Mouse (Mus musculus) forebrain, postnatal 0 days (tissue): ENCODE data around the gene Hnrnph1. TPM values are rescaled to one million over a fixed set of nuclear protein-coding genes. Genes with fewer than 3 reads are reported as not detected.

ENCODE experiments used
- ATAC-seq: fragments of 200-750 bp; cut with Nextera tagmentation; 2 replicates; pipeline ENCODE4 v1.8.0; 2017; ENCODE audit warnings: mild to moderate bottlenecking, moderate library complexity
- DNase-seq: peaks from one replicate; pipeline ENCODE4 v3.0.0-alpha.2; 2015
- H3K27ac ChIP-seq: fragments of 300-500 bp; sonication (generic); 2 replicates; pipeline ENCODE4 v1.5.1; 2014; ENCODE audit warnings: low read depth, mild to moderate bottlenecking, antibody characterized with exemption, low read length, moderate library complexity, mixed read lengths
- H3K27me3 ChIP-seq: fragments of 300-500 bp; sonication (generic); 2 replicates; pipeline ENCODE4 v1.6.1; 2014; ENCODE audit warnings: mild to moderate bottlenecking, low read length, mixed read lengths; ENCODE audit not compliant: insufficient read depth
- H3K36me3 ChIP-seq: fragments of 300-500 bp; sonication (generic); 2 replicates; pipeline ENCODE4 v1.6.1; 2014; ENCODE audit warnings: mild to moderate bottlenecking, moderate library complexity; ENCODE audit not compliant: insufficient read depth
- H3K4me1 ChIP-seq: fragments of 300-500 bp; sonication (generic); 2 replicates; pipeline ENCODE4 v1.6.1; 2014; ENCODE audit warnings: antibody characterized with exemption; ENCODE audit not compliant: insufficient read depth
- H3K4me2 ChIP-seq: fragments of 300-500 bp; sonication (generic); 2 replicates; pipeline ENCODE4 v1.6.1; 2014; ENCODE audit warnings: low read depth, mild to moderate bottlenecking, moderate library complexity
- H3K4me3 ChIP-seq: fragments of 300-500 bp; sonication (generic); 2 replicates; pipeline ENCODE4 v1.5.1; 2014; ENCODE audit warnings: low read depth, low read length, mixed read lengths
- H3K9ac ChIP-seq: fragments of 300-500 bp; sonication (generic); 2 replicates; pipeline ENCODE4 v1.6.1; 2014; ENCODE audit warnings: mild to moderate bottlenecking
- H3K9me3 ChIP-seq: fragments of 300-500 bp; sonication (generic); 2 replicates; pipeline ENCODE4 v1.6.1; 2016; ENCODE audit warnings: low read length
- CTCF ChIP-seq: sonication (generic); IDR thresholded peaks from 2 replicates; pipeline ENCODE4 v1.5.1; 2016; ENCODE audit warnings: antibody characterized with exemption, control low read depth, low read depth
- WGBS: fragments of 180-500 bp; shearing (Covaris S2); extraction: QIAGEN DNeasy Blood & Tissue Kit; methylation state at CpG from one replicate; pipeline ENCODE4 v1.1.7; 2014; 5-methylcytosine and 5-hydroxymethylcytosine counted together
- polyA plus RNA-seq: library from polyadenylated mRNA; unstranded; fragments of >200 nt; fragmentation: Nextera tagmentation; extraction: Ambion mirVana; gene quantifications from 2 replicates; pipeline ENCODE4 v1.2.1, GENCODE M21; 2015
- total RNA-seq: library from RNA; depleted of rRNA; stranded (reverse); fragments of >200 nt; gene quantifications from 2 replicates; pipeline ENCODE4 v1.2.3, GENCODE M21; 2014

Hnrnph1 gene
- total and polyA plus RNA-seq, 2 experiments from 2014 or later, result 297 to 407 TPM

DNA sequence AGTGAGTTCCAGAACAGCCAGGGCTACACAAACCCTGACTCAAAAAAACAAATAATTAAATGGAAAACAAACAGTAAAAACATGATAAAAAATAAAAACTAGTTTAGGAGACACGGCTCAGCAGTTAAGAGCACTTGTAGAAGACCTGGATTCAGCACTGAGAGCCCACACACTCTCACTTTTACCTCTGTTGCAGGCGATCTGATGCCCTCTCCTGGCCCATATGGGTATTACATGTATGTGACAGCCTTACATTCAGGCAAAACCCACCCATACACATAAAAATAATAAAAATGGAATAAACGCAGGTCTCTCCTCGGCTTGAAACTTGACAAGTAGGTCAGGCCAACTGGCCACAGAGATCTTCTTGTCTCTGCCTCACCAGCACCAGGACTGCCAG, 12.2 kb upstream of the Hnrnph1 start:
- ATAC-seq (peak; percentile 81), DNase-seq (peak; percentile 91)
- WGBS, result 4% methylated on average over 4 of the region's 4 CpGs
- 0 out of 2 replicates have a peak, but pooled peaks cover 2% of the 10 kb centered on the region for H3K4me1 ChIP-seq
- H3K27me3 ChIP-seq, result no peaks in the 10 kb centered on the region
- no peaks in the 10 kb centered on the region for H3K36me3 ChIP-seq
- H3K27ac ChIP-seq, result no peak overlapping the region
- H3K4me2 ChIP-seq, result no peak overlapping the region
- TF ChIP-seq CTCF, result peak; percentile 92
- no peak overlapping the region for H3K4me3 ChIP-seq
- no peak overlapping the region for H3K9ac ChIP-seq
- H3K9me3 ChIP-seq, result no peaks in the 10 kb centered on the region

DNA sequence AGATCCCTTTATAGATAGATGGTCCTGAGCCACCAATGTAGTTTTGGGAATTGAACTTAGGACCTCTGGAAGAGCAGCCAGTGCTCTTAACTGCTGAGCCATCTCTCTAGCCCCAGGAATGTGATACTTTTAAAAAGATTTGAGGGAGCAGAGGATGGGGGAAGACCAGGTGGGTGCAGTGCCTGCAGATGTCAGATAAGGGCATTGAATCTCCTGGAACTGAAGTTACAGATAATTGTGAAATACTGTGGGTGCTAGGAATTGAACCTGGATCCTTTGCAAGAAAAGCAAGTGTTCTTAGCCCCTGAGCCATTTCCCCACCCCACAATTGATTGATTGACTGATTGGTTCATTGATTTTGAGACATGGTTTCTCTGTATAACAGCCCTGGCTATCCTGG, 11.5 kb upstream of the Hnrnph1 start:
- Histone ChIP-seq H3K36me3 (no peaks in the 10 kb centered on the region), H3K4me1 (no peaks in the 10 kb centered on the region)
- no peak for ATAC-seq

DNA sequence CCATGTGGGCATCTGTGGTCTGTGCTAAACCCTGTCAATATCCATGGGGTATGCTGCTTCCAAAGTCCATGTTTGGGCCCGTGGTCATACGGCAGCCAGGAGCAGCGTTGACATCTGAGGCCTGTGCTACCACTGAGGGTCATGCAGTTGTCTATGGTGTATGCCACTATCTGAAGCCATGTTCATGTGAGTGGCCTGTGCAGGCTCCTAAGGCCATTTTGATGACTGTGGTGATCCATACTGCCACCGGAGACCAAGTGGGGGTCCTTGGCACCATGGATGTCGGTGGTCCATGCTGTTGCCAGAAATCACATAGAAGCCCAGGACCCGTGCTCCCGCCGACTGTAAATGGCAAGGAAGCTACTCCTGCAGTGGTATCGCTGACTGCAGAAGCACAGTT, 9.3 kb upstream of the Hnrnph1 start:
- H3K36me3 ChIP-seq, result no peaks in the 10 kb centered on the region
- H3K27me3 ChIP-seq, result no peaks in the 10 kb centered on the region
- H3K4me3 ChIP-seq, result no peak overlapping the region
- H3K4me1 ChIP-seq, result 0 out of 2 replicates have a peak, but pooled peaks cover 3% of the 10 kb centered on the region
- H3K9ac ChIP-seq, result no peak overlapping the region
- WGBS, result 90% methylated on average over 9 of the region's 9 CpGs
- no peak for TF ChIP-seq CTCF
- DNase-seq (no peak), ATAC-seq (no peak)
- no peaks in the 10 kb centered on the region for H3K9me3 ChIP-seq
- H3K27ac ChIP-seq, result no peak overlapping the region
- no peak overlapping the region for H3K4me2 ChIP-seq

More for the DNA sequence above, 11.5 kb upstream of the Hnrnph1 start:
- no peak overlapping the region for H3K27ac ChIP-seq
- H3K4me3 ChIP-seq, result no peak overlapping the region
- no peak for DNase-seq
- no peak overlapping the region for H3K4me2 ChIP-seq
- no peak for TF ChIP-seq CTCF
- H3K9ac ChIP-seq, result no peak overlapping the region
- H3K27me3 ChIP-seq, result no peaks in the 10 kb centered on the region
- no peaks in the 10 kb centered on the region for H3K9me3 ChIP-seq

DNA sequence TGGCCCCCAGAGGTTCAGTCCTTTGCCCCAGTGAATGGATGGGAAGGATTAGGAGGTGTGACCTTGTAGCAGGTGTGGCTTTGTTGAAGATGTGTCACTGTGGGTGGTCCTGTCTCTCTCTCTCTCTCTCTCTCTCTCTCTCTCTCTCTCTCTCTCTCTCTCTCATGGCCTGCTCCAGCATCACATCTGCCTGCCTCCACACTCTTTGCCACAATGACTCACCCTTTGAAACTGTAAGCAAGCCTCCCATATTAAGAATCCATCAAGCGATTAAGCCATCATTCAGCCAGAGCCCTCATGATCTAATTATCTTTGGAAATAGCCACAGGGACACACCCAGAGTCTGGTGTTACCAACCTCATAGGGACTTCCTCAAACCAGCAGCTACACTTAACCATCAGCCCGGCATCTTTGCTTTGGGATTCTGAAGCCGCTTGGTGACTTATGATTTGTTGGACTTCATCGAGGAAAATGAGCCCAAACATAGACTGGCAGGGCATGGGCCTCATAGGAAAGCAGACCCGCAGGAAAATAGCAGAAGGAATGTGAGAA, 7.4 kb upstream of the Hnrnph1 start:
- H3K36me3 ChIP-seq, result no peaks in the 10 kb centered on the region
- DNase-seq, result no peak
- ATAC-seq, result no peak
- TF ChIP-seq CTCF, result no peak
- H3K4me2 ChIP-seq, result no peak overlapping the region
- 83% methylated on average over 5 of the region's 5 CpGs for WGBS
- H3K9ac ChIP-seq, result no peak overlapping the region
- H3K4me3 ChIP-seq, result no peak overlapping the region
- H3K27ac ChIP-seq, result no peak overlapping the region
- H3K27me3 ChIP-seq, result no peaks in the 10 kb centered on the region; the same call in 1 of the 2 replicates
- H3K9me3 ChIP-seq, result no peaks in the 10 kb centered on the region
- H3K4me1 ChIP-seq, result 0 out of 2 replicates have a peak, but pooled peaks cover 3% of the 10 kb centered on the region

DNA sequence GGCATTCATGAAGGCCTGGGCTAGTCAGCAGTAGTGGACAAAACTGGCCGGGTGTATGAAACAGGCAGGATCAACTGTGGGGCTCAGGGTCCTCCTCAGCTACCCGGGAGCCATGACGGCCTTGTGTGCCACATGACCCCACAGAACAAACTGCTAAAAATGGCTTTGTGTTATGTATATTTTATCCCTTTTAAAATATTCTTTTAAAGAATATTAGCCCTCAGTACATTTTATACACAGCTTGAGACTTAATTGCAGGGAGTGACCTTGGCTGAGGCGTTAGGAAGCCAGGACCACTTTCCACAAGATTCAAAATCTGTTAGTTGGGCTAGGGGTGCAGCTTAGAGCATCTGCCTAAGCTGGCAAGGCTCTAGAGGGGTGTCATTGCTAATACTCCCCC, 5.8 kb upstream of the Hnrnph1 start:
- Histone ChIP-seq H3K9ac (peak overlapping the region; percentile 71), H3K9me3 (no peaks in the 10 kb centered on the region), H3K4me3 (0 out of 2 replicates have a peak overlapping the region, but pooled peaks have one; percentile 38), H3K27ac (peak overlapping the region; percentile 92), H3K36me3 (no peaks in the 10 kb centered on the region), H3K27me3 (no peaks in the 10 kb centered on the region; the same call in 1 of the 2 replicates), H3K4me1 (0 out of 2 replicates have a peak, but pooled peaks cover 3% of the 10 kb centered on the region), H3K4me2 (peak overlapping the region; percentile 55)
- ATAC-seq (peak; percentile 49), DNase-seq (no peak)
- 40% methylated on average over 4 of the region's 4 CpGs for WGBS
- no peak for TF ChIP-seq CTCF

DNA sequence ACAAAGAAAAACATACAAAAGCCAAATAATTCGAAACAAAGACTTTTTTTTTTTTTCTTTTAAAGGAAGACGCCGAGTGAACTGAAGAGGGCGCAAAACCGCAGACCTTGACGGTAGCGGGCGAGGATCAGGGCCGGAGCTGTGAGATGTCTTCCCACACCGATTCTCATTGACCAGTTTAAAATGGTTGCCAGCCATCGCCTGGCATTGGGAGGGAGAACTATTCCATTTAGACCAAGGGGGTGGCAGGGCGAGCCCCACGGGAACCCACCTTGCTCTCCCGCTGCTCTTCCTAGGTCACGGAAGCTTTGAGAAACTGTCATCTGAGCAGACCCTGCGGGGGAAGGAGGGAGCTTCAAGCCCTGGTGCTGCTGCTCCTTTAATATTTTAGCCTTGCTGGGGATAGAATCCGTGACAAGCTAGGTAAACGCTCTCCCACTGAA, 5.4 kb upstream of the Hnrnph1 start:
- peak; percentile 79 for ATAC-seq
- peak; percentile 81 for DNase-seq
- WGBS, result 2% methylated on average over 18 of the region's 18 CpGs

DNA sequence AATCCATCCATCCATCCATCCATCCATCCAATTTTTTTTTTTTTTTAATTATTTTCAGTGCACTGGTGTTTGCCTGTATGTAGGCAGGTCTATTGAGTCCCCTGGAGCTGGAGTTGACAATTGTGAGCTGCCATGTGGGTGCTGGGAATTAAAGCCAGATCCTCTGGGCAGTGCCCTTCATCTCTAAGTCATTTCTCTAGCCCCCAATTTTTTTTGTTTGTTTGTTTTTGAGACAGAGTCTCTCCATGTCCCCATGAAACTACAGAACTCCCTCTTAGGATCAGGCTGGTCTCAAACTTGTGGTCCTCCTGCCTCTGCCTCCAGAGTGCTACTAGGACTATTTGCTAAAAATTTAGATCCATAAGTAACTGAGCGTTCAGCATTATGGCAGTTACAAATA, 4.9 kb upstream of the Hnrnph1 start:
- no peaks in the 10 kb centered on the region for H3K9me3 ChIP-seq
- no peak for DNase-seq
- peak overlapping the region; percentile 55 for H3K4me2 ChIP-seq
- H3K27me3 ChIP-seq, result no peaks in the 10 kb centered on the region; the same call in 1 of the 2 replicates
- peak overlapping the region; percentile 38; the same call in 1 of the 2 replicates for H3K4me3 ChIP-seq
- 98% methylated on average over 1 of the region's 1 CpGs for WGBS
- no peak for TF ChIP-seq CTCF
- H3K4me1 ChIP-seq, result 0 out of 2 replicates have a peak, but pooled peaks cover 3% of the 10 kb centered on the region
- no peaks in the 10 kb centered on the region for H3K36me3 ChIP-seq
- H3K9ac ChIP-seq, result peak overlapping the region; percentile 71
- peak overlapping the region; percentile 92 for H3K27ac ChIP-seq
- ATAC-seq, result no peak

More for the DNA sequence above, 5.4 kb upstream of the Hnrnph1 start:
- H3K36me3 ChIP-seq, result no peaks in the 10 kb centered on the region
- peak overlapping the region; percentile 92 for H3K27ac ChIP-seq
- H3K27me3 ChIP-seq, result no peaks in the 10 kb centered on the region; the same call in 1 of the 2 replicates
- H3K9me3 ChIP-seq, result no peaks in the 10 kb centered on the region
- H3K4me3 ChIP-seq, result peak overlapping the region; percentile 38
- TF ChIP-seq CTCF, result peak; percentile 67
- peak overlapping the region; percentile 55 for H3K4me2 ChIP-seq
- H3K9ac ChIP-seq, result peak overlapping the region; percentile 71
- H3K4me1 ChIP-seq, result 0 out of 2 replicates have a peak, but pooled peaks cover 3% of the 10 kb centered on the region
